Mouse (Mus musculus): Measurements from ENCODE around the gene Rpl11.
A peak's percentile ranks its signal among the peaks of the same experiment; 100 is the strongest.
"Not testable (repeated sequence)": the region's sequence is repeated elsewhere in the genome, so short reads cannot be mapped to it uniquely, and the experiment has no call there.

Rpl11 gene

DNA sequence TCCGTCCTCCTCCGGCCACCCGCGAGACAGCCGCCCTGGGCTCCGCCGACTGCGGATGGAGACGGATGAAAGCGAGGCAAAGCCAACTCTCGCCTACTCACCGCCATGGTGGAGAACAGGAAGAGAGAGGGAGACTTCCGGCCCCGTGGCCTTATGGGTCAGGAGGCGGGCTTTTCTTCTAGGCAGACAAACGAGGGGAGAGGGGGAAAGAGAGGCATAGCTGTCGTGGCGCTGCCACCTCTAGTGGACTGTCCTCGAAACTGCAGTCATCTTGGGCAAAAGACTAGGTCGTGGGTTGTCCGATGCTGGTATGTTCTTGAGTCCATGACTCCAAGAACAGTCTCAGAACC is at the start of gene Rpl11:
Rpl11 (minus strand) TSS at position 182 of the 350 bp plus-strand sequence.
- peak; percentile 93 for DNase-seq (ENCODE audit: low read depth)

DNA sequence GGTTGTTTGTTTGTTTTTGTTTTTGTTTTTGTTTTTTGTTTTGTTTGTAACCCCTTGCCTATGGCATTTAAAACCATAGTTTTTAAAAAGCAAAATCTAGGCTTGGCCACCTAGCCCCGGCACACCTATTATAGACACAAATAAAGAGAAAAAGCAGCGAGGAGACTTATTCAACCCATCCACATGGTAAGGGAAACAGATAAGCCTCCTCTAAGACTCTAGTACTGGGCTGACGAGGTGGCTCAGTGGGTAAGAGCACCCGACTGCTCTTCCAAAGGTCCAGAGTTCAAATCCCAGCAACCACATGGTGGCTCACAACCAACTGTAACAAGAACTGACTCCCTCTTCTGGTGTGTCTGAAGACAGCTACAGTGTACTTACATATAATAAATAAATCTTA is 48.5 kb upstream of the Rpl11 start:
- not testable (repeated sequence) for DNase-seq (ENCODE audit: low read depth)

DNA sequence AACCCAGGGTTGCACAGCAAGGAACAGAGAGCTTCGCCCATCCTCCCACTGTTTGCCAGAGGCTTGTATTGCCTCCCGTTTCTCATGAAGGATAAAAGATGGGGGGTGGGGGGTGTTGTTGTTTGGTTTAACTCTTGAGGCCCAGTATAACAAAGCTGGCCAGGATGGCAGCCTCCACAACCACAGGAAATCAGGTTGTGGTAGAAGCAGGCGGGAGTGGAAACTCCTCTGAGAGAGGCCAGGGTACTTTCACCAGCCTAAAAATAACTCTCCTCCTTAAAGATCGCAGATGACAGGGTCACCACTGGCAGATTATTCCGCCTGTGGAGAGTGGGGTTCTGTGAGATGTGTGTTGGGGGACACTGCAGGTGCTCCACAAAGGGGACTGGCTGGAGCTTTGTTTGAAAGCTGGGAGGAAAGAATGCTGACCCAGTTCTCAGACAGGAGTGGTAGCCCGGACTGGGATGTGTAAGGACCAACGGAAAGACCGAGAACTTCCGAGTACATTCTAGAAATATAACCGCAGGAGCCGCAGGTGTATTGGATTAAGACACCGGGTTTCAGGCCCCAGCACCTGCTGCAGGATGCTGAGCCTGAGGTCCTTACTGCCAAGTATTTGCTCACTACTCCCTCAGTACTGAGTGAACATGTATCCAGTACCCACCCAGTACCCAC is 47.3 kb upstream of the Rpl11 start:
- DNase-seq (ENCODE audit: low read depth): no peak

DNA sequence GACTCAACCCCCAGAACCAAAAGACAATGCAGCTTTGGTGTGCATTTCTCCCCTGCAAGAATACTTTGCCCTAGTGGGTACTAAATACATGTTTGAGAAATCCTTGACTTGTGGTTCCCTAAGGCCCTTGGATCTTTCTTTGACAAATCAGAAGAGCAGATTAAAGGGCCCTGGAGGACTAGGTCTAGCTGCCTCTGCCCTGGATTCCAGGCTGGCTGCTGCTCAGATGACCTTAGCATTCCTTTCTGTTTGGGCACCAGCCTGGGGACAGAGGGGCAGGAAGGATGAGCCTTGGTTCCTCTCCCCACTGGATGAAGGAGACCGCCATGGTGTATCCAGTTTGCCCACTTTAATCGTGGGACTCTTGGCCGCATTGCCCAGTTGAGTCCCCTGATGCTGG is 45.2 kb upstream of the Rpl11 start:
- DNase-seq (ENCODE audit: low read depth): no peak

DNA sequence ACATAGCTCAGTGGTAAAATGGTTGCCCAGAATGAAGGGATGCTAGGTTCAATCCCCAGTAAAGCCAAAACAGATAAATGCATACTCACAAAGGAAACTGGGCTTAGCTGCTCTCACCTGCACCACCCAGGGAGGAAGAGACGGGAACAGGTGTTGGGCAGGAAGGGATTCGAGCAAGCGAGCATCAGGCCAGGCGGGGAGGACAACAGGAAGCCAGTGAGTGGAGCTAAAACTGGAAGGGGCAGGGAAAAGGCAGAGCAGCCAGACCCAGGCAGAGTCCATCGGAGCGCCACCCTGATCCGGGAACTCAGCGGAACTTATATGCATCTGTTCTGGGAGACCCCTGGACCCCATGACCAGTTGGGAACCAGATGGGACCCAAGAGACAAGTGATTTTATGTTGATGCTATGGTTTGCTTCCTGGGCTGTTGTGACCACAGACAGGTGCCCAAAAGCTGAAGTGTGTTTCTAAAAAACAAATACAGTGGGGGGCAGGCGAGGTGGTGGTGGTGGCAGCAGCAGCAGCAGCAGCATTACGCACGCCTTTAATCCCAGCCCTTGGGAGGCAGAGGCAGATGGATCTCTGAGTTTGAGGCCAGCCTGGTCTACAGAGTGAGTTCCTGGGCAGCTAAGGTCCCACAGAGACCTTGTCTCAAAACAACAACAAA is 43.4 kb upstream of the Rpl11 start:
- DNase-seq (ENCODE audit: low read depth): no peak

DNA sequence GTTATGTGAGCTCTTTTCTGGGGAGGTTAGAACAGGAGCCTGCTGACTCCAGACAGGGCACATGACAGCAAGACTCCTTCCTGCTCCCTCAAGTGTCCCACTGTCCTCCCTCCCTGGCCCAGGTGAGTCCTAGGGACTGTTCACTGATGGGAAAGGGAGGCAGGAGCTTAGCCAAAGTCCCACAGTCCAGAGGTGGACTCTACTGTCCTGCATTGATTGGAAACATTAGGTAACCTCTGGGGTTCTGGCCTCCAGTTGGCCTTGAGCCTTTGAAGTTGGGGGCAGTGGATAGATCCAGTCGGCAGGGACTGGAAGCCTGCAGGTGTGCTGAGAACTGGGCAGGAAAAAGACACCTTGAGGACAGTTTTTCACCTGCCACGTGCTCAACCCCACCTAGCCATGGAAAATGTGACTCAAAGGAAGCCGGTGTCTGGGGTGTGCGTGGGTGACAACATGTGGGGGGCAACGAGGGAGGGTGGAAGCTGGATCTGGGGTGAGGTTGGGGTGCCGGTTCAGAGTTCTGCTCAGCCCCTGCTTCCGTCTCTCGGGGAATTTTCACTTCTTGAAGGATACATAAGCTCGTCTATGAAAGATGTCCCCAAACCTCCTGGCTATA is 42.4 kb upstream of the Rpl11 start:
- no peak for DNase-seq (ENCODE audit: low read depth)

DNA sequence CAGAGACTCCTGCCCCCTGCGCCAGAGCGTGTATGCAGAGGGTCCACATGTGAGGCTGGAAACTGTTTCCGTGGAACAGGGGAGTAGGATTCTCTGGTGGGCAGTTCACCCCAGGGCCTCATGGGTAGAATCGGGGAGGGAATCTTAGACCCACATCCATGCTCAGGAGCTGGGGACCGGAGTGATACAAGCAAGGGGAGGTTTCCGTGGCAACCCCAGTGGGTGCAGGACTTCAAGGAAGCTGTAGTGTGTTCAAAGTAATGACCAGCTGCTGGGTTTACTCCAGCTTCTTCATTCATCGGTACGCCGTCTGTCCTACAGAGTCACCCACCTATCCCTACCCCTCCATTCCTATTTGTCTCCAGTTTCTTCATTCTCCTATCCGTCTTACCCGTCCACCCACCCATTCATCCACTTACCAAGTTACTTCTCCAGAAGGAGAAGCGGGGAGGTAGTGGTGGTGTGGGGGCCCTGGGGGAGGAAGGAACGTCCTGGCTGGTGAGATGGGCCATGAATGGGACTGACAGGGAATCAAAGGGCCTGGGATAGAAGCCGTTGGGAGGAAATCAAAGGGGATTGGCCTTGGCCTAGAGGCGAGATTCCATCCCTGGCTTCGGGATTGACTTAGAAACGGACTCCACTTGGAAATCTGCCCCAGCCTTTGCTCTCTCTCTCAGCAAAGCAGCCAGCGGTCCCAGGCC is 41.4 kb upstream of the Rpl11 start:
- DNase-seq (ENCODE audit: low read depth): no peak

DNA sequence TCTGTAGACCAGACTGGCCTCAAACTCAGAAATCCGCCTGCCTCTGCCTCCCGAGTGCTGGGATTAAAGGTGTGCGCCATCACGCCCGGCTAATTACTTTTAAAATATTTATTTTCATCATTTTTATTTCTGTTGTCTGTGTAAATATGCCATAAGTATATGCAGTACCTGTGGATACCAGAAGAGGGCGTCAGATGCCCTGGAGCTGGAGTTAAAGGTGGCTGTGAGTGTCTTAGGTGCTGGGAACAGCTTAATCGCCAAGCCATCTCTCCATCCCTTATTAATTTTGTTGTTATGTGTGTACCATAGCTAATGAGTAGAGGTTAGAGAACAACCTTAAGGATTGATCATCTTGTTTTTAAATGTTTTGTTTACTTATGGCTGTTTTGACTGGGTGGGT is 39.3 kb upstream of the Rpl11 start:
- no peak for DNase-seq (ENCODE audit: low read depth)

DNA sequence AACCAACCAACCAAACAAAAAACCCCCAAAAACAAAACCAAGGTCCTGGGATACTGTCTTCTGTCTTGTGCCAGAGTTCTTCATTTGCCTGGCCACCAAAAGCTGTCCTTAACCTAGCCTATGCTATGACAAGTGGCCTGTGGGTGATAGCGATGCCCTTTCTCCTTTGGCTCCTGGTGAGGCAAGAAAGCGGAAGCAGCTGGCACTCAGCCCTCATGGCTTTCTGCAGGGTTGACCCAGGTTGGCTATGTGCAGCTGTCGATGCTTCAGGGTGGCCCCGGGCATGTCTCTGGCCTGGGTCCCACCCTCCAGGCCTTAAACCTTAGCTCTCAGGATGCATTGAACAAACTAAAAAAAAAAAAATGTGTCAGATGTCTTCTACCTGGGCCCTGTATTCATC is 38.1 kb upstream of the Rpl11 start:
- DNase-seq (ENCODE audit: low read depth): no peak

DNA sequence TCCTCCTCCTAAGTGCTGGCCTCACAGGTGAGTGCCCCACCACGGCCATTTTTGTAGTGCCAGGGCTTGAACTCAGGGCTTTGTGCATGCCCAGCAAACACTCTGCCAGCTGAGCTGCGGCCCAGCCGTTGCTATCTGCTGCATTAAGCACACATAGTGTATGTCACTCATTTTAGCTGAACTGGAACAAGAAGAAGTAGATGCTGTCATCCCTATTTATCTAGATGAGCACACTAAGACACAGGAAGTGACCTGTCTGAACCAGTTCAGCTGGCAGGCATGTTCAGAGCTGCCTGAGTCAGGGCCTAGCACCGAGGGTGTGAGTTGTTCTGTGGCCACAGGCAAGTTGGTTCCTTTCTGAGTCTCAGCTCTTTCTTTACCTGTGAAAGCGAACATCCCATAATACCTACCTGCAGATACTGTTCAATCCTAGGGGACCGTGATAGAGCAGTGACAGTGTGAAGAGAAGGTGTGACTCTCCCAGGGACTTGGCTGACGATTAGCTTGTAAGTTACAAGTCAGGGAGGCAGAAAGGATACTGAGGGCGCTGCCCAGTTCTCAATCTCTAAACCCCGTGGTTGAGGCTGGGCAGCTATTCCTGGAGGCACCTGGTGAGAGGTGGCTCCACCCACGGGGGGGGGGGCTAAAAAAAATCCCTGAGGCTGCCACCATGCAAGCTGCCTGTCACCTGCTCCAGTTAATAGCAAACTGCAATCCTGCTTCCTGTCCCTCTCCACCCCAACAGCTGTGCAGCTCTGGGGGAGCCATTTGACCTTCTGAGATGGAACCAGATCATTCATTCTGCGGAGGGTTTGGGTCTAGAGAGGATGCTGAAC is 36.7 kb upstream of the Rpl11 start:
- no peak for DNase-seq (ENCODE audit: low read depth)

DNA sequence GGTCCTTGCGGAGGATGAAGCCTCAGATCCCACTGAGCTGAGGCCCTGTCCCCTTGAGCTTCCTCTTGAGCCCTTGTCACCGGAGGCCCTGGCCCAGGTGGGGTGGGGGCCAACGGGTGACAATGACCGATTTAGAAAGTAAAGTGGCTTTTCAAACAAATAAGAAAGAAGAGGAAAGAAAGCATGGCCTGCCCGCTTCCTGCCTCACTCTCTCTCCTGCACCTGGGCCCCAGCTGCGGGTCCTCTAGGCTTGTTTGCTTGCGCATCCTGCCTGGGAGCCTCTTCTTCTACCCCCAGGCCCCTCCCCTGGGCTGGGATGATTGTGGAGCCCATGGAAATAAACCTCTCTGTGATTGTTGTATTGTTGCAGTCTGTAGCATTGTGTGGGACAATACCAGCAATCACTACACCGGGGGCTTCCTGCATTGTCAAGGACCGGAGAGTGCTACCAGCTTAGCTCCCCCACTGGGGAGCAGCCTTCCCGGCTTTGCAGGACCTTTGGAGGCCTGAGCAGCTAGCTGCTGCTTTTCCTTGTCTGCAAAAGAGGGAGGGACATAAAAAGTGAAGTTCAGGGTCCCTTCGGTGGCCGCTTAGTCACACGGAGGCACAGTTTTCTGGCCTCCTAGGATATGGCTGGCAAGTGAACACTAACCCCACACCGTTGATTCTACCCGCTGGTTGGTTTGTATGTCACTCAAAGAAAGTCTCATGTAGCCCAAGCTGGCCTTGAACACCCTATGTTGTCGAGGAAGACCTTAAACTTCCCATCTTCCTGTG is 35.9 kb upstream of the Rpl11 start:
- DNase-seq (ENCODE audit: low read depth): no peak

DNA sequence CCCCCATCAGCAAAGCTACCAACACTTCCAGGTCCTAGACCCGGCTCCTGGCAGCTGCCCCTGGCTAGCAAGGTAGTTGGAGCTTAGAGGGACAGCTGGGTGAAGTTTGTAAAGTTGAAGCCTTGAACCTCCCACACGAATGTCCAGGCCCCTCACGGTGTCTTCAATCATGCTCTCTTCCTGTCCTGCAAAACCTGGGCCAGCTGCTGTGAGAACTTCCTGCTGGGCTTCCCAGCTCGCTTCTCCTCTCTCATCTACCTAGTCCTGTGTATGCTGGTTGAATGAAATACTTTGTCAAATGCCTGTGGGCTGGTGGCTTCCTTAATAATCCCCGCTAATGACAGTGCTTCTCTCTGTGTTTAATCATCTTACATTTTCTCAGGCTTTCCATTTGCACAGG is 35.1 kb upstream of the Rpl11 start:
- no peak for DNase-seq (ENCODE audit: low read depth)

DNA sequence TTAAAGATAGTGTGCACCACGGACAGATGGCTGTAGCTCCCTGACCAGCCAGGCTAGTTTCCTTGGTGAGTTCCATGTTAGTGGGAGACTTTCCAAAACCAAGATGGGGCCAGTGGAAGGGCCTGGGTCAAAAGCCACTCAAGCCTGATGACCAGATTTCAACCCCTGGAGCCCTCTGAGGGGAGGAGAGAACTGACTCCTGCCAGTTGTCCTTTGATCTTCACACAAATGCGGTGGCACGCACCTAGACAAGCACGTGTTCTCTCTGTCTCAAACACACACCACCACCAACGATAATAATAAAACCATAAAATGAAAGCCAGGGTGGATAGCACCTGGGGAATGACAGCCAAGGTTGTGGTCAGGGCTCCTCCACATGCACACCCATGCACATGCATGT is 34.0 kb upstream of the Rpl11 start:
- DNase-seq (ENCODE audit: low read depth): no peak

DNA sequence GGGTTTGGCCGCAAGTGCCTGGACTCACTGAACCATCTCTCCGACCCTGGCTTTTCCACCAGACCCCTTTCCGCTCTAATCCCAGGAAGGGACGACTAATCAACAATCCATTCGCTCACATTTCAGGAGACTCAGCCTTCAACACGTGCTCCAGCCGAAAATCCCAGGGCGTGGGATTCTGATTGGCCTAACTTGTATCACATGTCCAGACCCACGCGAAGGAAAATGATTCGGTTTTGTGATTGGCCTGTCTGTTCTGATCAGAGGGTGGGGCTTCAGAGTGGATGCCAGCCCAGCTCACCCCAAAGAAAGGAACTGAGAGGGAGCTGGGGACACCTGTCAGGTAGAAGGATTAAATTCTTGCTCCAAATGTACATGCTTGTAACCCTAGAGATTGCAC is 31.6 kb upstream of the Rpl11 start:
- no peak for DNase-seq (ENCODE audit: low read depth)

DNA sequence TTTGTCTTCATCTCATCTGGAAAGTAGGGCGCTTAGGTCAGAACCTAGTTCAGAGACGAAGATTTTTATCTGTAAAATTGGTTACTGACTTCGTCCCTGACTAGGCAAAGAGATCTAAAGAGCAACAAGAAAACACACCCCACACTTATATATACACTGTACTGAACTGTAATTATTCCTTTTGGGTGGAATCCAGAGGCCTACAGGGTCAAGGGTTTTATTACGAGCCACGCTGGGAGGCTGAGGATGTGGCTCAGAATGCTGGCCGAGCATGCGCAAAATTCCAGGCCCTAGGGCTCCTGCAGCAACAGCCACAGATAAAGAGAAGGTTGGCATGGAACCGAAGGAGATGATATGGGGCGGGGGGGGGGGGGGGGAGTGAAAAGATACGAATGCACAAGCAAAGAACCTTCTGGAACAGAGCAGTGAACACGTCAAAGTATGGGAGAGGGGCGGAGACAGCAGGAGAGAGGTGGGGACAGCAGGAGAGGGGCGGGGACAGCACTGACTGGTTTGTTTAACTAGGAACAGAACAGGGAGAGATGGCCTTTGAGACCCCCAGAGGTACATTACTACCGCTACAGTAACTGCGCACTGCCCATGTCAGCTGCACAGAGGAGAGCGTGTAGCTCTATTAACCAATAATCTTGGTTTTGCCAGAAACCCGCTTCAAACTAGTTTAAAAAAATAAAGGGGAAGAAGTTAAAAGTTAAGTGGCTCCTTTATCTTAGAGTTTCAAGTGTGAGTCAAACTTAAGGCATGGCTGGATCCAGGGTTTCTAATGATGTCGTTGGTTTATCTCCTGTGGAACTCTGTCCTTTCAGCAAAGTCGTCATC is 30.3 kb upstream of the Rpl11 start:
- DNase-seq (ENCODE audit: low read depth): no peak

DNA sequence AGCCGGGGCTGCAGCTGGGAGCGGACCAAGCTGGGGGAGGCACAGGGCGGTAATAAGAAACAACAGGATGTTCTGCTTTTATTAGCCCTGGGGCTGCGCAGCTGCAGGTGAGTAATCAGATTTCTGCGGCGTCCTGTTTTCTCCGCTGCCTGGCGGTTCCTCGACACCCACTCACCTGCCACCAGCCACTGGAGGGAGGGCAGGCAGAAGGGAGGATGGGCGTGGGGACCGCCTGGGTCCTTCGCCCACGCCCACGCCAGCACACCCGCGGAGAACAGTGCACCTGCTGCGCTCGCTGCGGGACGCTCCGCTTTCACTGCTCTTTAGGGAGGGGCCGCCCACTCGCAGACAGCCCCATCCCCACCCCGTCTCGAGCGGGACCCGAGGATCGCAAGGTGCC is 28.5 kb upstream of the Rpl11 start:
- no peak for DNase-seq (ENCODE audit: low read depth)

DNA sequence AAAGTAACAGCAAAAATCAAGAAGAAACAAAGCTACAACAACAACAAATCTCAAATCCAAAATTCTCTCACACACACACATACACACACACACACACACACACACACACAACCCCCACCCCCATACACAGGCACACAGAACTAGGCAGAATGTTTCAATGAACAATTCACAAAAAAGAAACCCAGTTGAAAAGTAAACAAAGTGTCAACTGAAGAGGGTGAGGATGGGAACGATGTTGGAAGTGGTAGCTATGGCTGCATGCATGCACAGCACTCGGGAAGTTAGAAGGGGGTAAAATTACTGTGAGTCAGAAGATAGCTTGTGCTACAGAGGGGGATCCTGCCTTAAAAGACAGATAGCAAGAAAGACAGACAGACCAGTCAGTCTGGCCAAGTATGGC is 25.4 kb upstream of the Rpl11 start:
- no peak for DNase-seq (ENCODE audit: low read depth)

DNA sequence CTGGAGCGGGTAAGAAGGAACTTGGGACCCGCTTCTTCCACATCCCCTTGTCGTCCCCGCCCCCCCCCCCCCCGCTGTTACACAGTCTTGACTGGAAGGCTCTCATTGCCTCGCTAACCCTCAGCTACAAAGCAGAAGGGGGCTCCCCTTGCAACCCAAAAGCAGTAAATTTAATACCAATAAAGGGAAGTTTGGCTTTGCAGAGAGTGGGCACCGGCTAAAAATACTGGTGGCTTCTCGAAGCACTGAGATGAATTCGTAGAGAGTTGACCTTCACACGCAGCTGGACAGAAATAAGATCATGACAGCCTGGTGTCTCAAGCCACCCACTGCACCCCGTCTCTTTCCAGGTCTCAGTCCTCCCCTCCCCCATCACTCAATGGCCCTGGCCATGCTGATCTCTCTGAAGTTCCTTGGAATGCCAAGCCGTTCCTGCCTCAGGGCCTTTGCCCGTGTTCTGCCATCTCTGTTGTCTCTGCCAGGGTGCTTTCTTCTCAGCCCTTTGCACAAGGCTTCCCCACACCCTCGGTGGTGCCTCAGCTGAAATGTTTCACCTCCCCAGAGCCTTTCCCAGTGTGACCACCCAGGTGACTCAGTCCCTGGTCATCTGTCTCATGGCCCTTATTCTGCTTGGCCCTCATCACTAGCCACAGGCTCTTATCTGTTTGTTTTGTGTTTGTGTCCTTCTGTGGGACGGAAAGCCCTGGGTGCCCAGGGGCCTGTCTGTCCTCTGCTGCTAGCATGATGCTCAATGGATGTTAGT is 23.7 kb upstream of the Rpl11 start:
- DNase-seq (ENCODE audit: low read depth): no peak

DNA sequence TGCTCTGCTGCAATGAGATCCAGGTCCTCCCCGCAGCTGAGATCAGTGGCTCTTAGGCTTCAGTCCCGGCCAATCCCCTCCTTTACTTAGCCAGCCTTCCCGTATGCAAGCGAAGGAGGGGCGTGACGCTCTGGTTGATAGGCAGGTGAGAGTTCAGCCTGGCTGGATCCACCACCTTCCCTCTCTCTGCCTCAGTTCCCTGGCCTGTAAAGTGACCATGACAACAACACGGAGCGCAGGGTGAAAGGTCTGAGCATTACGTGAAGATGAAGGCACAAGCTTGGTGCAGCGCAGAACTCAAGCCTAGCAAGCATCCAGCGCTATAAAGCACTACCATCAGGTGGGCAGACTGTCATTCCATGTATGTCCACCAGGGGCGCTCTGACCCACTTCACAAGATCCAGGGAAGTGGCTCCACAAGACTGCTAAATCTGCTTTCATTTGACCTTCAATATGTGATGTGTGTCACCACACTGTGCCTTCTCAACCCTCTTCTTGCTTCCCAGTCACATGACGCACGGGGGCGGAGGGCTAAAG is 18.0 kb upstream of the Rpl11 start:
- DNase-seq (ENCODE audit: low read depth): peak; percentile 60
